Mouse (Mus musculus) left cerebral cortex, adult 2 months (tissue): ENCODE data around the gene Hmga1b. TPM values are rescaled to one million over a fixed set of nuclear protein-coding genes. Genes with fewer than 3 reads are reported as not detected.

Source experiments
- DNase-seq, 2 experiments: peaks; one replicate each; pipeline ENCODE4 v3.0.0; 2021 to 2022; ENCODE audit warnings: low spot score in 2 of 2, mixed read lengths in 1 of 2; ENCODE audit errors: extremely low spot score in 1 of 2
- H3K27ac ChIP-seq: fragments of 200-600 bp; 2 replicates; pipeline ENCODE4 v1.8.1; 2022
- H3K4me3 ChIP-seq: fragments of 200-600 bp; 2 replicates; pipeline ENCODE4 v1.8.1; 2022
- CTCF ChIP-seq: fragments of 200-600 bp; IDR thresholded peaks from 2 replicates; pipeline ENCODE4 v1.8.1; 2022; ENCODE audit warnings: antibody characterized with exemption, mild to moderate bottlenecking, moderate library complexity
- intact Hi-C: fragments of 180-260 bp; cut with DNase I; formaldehyde crosslinking; loops from one replicate; pipeline ENCODE4 v1.15.1; 2025
- total RNA-seq, 2 experiments: library from RNA; stranded (reverse); gene quantifications; 2 replicates each; pipeline ENCODE4 v1.2.3; 2021

Hmga1b gene
- total RNA-seq, 2 experiments from 2014 or later: 27.5 to 57.3 TPM

DNA sequence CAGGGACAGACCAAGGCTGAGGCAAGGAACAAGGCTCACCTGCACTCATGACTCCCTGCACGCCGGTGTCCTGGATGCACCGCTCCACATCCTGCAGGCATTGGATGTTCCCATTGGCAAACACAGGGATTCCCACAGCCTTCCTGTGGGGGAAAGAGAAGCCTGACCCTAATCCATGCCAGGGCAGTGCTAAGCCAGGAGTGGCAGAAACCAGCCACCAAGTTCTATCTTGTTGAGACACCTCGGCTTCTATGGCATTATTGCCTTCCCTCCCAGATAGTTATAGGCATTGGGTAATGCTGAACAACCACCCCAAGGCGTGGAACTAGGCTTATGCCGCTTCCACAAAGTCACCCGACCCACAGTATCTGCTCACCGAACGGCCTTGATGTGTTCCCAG lies 30.1 kb downstream of the Hmga1b start:
- TF ChIP-seq CTCF: no peak
- no peak for DNase-seq
- intact Hi-C loops: no loop called here

DNA sequence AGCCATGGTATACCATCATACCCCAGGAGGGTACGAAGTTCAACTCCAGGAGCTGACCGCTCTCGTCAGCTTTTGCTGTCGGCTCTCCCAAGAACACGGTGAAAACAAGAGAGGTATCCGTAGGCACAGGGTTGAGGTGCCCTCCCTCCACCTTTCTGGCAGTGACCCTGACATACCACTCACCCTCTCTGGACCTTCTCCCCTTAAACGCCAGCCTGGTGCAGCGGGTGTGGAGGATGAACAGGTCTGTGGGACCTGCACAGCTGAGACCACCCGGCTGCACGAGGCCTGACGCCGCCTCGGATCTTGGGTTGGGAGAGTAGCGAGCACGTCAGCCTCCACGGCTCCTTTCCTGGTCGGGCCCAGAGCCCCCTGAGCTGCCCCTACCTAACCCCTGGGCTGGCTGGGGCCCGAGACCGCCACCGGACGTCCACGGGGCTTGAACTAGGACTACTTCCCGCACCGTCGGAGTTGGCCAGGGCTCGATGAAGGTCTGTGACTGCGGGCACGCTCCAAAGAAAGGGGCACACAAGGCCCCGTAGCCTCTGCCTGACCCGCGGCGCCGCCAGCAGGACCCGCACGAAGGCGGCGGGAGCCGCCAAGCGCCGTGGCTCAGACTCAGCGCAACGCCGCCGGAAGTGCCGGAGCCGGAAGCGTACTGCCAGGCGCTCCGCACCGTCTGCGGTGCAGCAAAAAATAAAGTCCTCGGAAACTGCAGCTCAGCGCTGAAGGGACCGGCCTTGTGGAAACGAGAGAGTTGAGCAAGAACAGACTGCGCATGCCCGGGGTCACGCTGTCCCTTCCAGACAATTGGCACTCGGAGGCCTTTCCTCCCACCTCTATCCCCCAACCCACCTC lies 33.4 kb downstream of the Hmga1b start, which contains the start of gene Dus1l:
Dus1l (minus strand) TSS at position 648 of the 858 bp plus-strand sequence.
- Histone ChIP-seq H3K4me3 (peak within 1 kb of the TSS; percentile 92), H3K27ac (peak within 1 kb of the TSS; percentile 89)
- DNase-seq: peak; percentile 97 to 99
- intact Hi-C loops: no loop called here
- no peak for TF ChIP-seq CTCF

More for the DNA sequence above, 30.1 kb downstream of the Hmga1b start:
- Histone ChIP-seq H3K27ac (no peak overlapping the region), H3K4me3 (no peak overlapping the region)

DNA sequence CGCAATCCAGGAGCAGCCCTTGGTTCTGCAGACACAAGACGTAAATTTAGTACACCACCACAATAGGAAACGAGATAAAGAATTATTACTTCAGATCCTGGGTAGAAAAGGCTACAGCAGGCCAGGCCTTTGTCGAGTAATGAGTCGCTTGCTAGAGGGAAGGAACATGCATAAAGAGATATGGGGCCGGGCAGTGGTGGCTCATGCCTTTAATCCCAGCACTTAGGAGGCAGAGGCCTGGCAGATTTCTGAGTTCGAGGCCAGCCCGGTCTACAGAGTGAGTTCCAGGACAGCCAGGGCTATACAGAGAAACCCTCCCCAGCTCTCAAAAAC lies 34.0 kb downstream of the Hmga1b start:
- TF ChIP-seq CTCF: no peak
- DNase-seq: no peak
- H3K27ac ChIP-seq: peak overlapping the region; percentile 87
- H3K4me3 ChIP-seq: peak overlapping the region; percentile 92
- intact Hi-C loops: no loop called here

DNA sequence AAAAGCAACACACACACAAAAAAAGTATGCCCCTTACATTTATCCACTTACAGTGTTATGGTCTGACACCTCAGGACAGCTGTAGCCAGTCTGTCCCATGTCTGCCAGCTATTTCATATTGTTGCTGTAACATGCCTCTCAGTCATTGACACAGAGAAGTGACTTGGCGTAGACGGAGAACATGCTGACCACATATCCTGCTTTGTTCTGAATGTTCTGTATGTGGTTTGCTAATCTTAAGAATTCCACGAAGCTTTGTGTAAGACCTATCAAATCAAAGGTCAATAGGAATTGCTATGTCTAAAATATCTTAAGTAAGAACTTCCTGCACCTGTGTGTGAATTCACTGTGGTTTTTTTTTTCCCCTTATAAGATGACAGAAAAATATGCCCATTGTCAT lies 35.6 kb downstream of the Hmga1b start:
- no peak for TF ChIP-seq CTCF
- intact Hi-C loops: no loop called here
- DNase-seq: no peak
- Histone ChIP-seq H3K4me3 (no peak overlapping the region), H3K27ac (no peak overlapping the region)

DNA sequence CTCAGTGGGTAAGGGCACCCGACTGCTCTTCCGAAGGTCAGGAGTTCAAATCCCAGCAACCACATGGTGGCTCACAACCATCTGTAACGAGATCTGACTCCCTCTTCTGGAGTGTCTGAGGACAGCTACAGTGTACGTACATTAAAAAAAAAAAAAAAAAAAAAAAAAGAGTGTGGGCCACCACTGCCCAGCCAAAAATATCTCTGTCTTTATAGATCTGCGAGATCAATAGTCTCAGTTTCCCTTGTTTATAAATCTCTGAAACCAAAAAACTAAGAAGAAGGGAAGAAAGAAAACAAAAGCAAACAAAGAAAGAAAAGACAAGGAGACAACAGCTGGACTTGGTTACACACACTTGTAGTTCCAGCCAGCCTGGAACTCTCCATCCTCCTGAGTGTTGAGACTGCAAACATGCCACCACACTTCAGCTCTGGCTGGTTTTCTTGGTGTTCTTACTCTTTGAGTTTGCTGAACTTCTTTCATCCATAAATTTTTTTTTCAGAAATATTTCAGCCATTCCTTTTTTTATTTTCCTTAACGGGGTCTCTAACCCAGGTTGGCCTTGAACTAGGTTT lies 36.8 kb downstream of the Hmga1b start:
- no peak for DNase-seq
- intact Hi-C loops: no loop called here
- Histone ChIP-seq H3K27ac (peak overlapping the region; percentile 69; the same call in 1 of the 2 replicates), H3K4me3 (no peak overlapping the region)
- no peak for TF ChIP-seq CTCF

DNA sequence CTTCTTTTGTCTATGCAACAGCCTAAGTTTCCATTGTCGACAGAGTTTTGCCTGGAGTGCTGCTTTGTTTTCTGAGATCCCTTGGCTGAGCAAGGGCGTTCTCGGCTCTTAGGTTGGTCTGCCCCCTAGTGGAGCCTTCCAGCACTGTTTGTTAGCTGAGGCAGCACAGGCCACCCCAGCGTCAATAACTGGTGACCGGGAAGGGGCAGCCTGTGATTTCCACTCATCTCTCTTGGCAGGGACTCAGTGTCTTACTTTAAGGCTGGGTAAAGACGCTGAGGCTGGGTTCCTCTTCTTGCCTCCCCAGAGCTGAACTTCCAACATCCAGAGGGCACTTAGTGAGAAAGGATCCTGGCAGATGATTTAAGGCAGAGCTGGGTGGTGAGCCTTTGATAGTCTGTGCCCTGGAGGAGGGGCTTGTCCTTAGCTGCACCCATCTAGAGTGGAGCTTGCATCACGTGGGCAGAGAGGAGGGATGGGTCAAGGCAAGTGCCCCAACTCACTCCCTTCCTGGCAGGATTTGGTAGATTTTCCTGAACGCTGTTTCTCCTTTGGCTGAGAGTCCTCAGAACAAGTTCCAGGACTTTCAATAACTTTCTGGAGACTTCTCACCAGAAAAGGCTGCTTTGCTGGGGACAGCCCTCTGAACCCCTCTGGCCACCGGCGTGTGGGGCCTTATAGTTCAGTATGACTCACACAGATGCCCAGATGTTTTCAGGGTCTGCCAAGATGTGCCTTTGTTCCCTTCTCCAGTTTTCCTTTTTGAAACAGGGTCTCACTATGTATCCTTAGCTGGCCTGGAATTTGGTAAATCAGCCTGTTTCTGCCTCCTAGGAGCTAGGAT lies 37.7 kb downstream of the Hmga1b start:
- Histone ChIP-seq H3K4me3 (no peak overlapping the region), H3K27ac (peak overlapping the region; percentile 69)
- intact Hi-C loops: loop anchor here (1.0 to 2.0 kb wide), 2 partner anchors 23 to 80 kb away; no protein-coding TSS in a partner anchor

DNA sequence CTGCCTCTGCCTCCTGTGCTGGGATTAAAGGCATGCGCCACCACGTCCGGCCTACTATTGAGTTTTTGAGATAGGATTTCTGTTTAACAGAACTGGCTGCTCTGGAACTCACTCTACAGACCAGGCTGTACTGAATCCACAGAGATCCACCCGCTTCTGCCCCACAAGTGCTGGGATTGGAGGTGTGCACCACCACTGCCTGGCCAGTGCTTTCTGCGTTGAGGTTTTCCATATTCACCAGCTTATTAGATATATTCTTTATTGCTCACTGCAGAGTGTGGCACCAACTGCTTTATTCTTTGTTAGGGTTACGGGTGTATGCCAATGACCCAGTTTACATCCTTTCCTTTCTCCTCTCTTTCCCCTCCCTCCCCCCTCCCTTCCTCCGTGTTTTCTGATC lies 41.7 kb downstream of the Hmga1b start:
- Histone ChIP-seq H3K4me3 (no peak overlapping the region), H3K27ac (no peak overlapping the region)
- no peak for TF ChIP-seq CTCF
- intact Hi-C loops: no loop called here
- no peak for DNase-seq

More for the DNA sequence above, 37.7 kb downstream of the Hmga1b start:
- TF ChIP-seq CTCF: peak; percentile 95
- peak; percentile 79 to 85 for DNase-seq

DNA sequence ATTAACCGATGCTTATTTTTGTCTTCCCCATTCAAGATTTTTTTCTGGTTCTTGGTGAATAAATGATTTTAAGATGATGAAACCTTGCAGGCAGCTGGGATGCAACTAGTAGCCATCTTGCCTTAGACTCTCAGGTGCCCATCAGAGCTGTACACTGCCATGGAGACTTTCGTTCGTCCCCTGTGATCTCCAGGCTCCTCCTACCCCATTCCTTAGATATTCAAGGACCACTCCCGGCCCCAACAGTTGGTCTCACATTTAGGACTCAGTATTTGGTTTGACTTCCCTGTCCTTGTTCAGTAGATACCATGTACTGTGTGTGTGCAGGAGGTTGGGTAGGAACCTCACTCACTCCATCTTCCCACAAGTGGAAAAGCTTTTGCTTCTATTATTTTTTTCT lies 42.2 kb downstream of the Hmga1b start:
- TF ChIP-seq CTCF: no peak
- Histone ChIP-seq H3K27ac (no peak overlapping the region), H3K4me3 (no peak overlapping the region)
- no peak for DNase-seq
- intact Hi-C loops: no loop called here

DNA sequence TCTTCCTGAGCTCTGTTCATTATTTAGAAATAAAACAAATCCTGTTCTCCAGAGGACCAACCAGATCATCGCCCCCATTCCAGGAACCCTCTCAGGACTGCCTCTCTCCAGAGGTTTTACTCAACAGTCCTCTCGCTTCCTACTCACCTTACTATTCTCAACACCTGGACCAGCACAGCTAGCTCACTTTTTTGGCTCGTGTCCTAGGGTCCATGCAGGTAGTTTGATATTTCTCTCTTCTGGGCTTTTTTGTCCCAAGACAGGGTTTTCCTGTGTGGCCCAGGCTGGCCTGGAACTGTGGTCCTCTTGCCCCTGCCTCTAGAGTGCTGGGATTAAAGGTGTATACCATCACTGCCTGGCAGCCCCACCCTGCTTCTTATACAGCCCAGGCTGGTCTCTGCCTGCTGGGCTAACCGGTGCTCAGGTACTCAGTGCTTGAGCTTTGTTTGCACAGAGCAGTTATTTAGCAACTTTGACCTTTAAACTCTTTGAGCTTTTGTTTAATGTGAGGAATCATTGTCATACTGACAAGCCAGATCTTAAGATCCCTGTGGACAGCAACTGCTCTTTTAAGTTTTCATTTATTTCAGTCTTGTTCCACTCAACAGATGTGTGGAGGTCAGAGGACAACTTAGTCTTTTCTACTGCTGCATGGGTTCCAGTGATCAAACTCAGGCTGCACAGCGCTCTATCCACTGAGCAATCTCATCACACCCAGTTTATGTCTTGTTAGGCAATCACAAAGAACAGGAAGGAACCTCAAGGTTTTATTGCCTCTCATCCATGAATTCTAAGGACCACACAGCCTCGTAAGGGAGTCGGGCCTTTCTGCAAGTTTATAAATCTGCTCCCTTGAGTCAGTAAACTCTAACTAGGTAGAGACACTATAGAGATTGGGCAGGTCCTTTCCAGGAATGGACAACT lies 43.0 kb downstream of the Hmga1b start:
- no peak for TF ChIP-seq CTCF
- intact Hi-C loops: no loop called here
- H3K27ac ChIP-seq: no peak overlapping the region
- no peak overlapping the region for H3K4me3 ChIP-seq
- no peak for DNase-seq

DNA sequence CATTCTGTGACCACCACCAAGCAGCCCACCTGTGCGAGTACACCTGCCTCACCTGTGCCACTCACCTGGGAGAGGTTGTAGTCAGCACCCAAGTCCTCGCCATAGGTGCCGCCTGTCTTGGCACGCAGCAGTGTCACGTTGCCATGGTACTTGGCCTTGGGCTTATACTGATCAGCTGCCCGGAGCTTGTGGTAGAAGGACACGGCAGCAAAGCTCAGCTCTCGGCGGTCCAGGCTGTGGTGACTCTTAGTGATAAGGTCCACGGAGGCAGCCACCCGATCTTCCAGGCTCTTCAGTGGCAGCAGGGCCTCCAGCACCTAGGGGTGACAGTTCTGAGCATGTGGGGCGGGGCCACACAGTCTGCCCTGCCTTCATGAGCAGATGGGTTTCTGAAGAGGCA lies 45.4 kb downstream of the Hmga1b start:
- DNase-seq: no peak
- Histone ChIP-seq H3K4me3 (no peak overlapping the region), H3K27ac (no peak overlapping the region)
- intact Hi-C loops: no loop called here
- TF ChIP-seq CTCF: no peak

DNA sequence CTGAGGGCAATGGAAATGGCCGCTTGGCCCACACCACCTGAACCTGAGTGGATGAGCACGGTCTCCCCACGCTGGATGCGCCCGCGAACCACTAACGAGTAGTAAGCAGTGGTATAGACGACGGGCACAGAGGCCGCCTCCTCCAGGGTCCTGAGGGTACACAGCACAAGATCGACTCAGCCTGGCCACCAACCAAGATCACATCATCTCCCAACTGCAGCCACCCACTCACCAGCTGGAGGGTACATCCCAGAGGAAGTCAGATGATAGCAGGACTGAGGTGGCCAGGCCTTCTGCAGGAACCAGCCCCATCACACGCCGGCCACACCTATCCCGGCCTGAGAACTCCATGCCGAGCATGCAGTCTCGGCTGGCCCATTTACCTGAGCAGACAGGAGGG lies 49.5 kb downstream of the Hmga1b start:
- intact Hi-C loops: no loop called here
- Histone ChIP-seq H3K4me3 (no peak overlapping the region), H3K27ac (no peak overlapping the region)
- DNase-seq: no peak
- TF ChIP-seq CTCF: no peak

Other genes with a start within 250 kb of the Hmga1b start
- not detected for gene Gcgr, start 232.1 kb upstream of the Hmga1b start, total RNA-seq
- 10 to 100 TPM; 68.3 to 83.2 TPM for gene Mcrip1, start 213.1 kb upstream of the Hmga1b start, total RNA-seq
- not detected for gene Ppp1r27, start 211.7 kb upstream of the Hmga1b start, total RNA-seq
- gene P4hb, start 189.5 kb upstream of the Hmga1b start, total RNA-seq: 100 to 1,000 TPM; 114 to 120 TPM
- gene Arhgdia, start 181.2 kb upstream of the Hmga1b start, total RNA-seq: 100 to 1,000 TPM; 290 to 300 TPM
- 10 to 100 TPM; 56.4 to 64.1 TPM for gene Alyref, start 164.4 kb upstream of the Hmga1b start, total RNA-seq
- 10 to 100 TPM; 92.9 to 93.0 TPM for gene Anapc11, start 164.4 kb upstream of the Hmga1b start, total RNA-seq
- under 1 TPM in 1 of 2 experiments, not detected in 1; 0.95 TPM for gene Npb, start 154.3 kb upstream of the Hmga1b start, total RNA-seq
- gene Pcyt2, start 144.9 kb upstream of the Hmga1b start, total RNA-seq: 100 to 1,000 TPM; 133 to 140 TPM
- 10 to 100 TPM; 43.2 to 45.3 TPM for gene Sirt7, start 137.6 kb upstream of the Hmga1b start, total RNA-seq
- 100 to 1,000 TPM; 104 to 107 TPM for gene Mafg, start 129.2 kb upstream of the Hmga1b start, total RNA-seq
- gene Pycr1, start 119.0 kb upstream of the Hmga1b start, total RNA-seq: 1 to 10 TPM; 2.4 to 3.1 TPM
- 1 to 10 TPM; 6.9 to 8.8 TPM for gene Myadml2, start 114.6 kb upstream of the Hmga1b start, total RNA-seq
- 1 to 10 TPM; 4.0 to 7.2 TPM for gene Notum, start 101.6 kb upstream of the Hmga1b start, total RNA-seq
- 10 to 100 TPM; 47.4 to 54.9 TPM for gene Aspscr1, start 89.8 kb upstream of the Hmga1b start, total RNA-seq
- gene Cenpx, start 49.1 kb upstream of the Hmga1b start, total RNA-seq: 10 to 100 TPM; 18.9 to 21.3 TPM
- 10 to 100 TPM; 61.4 to 62.3 TPM for gene Lrrc45, start 48.9 kb upstream of the Hmga1b start, total RNA-seq
- gene Rac3, start 41.3 kb upstream of the Hmga1b start, total RNA-seq: 10 to 100 TPM; 34.0 to 39.6 TPM
- gene Dcxr, start 35.5 kb upstream of the Hmga1b start, total RNA-seq: 1 to 10 TPM; 7.1 to 8.4 TPM
- 1 to 10 TPM; 1.9 to 3.0 TPM for gene Cbr2, start 30.7 kb upstream of the Hmga1b start, total RNA-seq
- gene Rfng, start 21.4 kb downstream of the Hmga1b start, total RNA-seq: 10 to 100 TPM; 60.7 to 63.2 TPM
- gene Gps1, start 21.5 kb downstream of the Hmga1b start, total RNA-seq: 100 to 1,000 TPM; 139 to 145 TPM
- 10 to 100 TPM; 45.8 to 47.6 TPM for gene Dus1l, start 33.6 kb downstream of the Hmga1b start, total RNA-seq
- 100 to 1,000 TPM; 177 to 197 TPM for gene Fasn, start 61.8 kb downstream of the Hmga1b start, total RNA-seq
- 1 to 10 TPM; 8.5 to 9.5 TPM for gene Ccdc57, start 170.1 kb downstream of the Hmga1b start, total RNA-seq
- 1 to 10 TPM; 3.3 to 4.5 TPM for gene Slc16a3, start 185.7 kb downstream of the Hmga1b start, total RNA-seq
- gene Csnk1d, start 228.5 kb downstream of the Hmga1b start, total RNA-seq: 100 to 1,000 TPM; 126 to 132 TPM